Mouse (Mus musculus): Measurements from ENCODE around the gene Resp18. TPM values are rescaled to one million over a fixed set of nuclear protein-coding genes. Genes with fewer than 3 reads are reported as not detected.
"Not testable (repeated sequence)": the region's sequence is repeated elsewhere in the genome, so short reads cannot be mapped to it uniquely, and the experiment has no call there.

The Resp18 gene
- polyA plus RNA-seq, 2 experiments = not detected

DNA sequence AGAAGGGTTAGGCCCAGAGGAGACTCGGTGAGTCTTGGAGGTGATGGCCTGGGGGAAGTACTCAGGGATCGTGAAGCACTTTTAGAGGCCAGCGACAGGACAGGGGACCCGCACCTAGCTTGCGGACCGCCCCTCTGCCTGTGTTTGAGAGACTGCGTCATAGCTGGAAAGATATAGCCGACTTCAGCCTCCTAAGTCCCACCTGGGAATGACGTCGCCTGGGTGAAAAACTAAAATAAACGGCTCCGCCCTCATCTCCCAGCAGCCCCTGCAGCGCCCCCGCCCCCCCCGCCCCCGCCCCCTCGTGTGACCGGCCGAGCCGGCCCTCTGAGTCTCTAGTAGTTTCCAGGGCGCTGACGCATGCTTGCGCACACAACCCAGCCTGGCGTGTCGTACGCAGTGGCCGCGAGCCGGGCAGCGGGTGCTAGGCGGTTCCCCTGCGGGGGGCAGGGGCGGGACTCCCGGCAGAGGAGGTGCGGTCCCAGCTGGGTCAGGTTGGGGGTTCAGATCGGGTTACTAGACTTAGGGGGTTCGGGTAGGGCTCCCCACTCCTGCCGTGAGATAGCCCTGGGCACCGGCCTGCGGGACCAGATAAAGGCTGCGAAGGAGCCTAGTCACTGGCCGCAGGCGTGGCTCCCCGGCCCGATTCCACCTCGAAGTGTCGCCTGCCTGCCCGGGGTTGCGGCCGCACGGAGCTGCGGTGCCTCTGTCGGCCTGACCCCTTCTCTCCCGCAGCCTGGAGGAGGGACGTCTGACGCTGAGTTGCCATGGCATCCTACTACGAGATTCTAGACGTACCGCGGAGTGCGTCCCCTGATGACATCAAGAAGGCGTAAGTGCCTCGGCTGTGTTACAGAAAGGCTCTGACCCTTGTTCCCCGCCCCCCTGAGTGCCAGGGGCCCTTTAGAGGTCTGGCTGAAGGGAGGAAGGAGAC, 41.8 kb downstream of the Resp18 start, which contains the start of gene Dnajb2:
Dnajb2 (plus strand) TSS at position 290 of the 934 bp plus-strand sequence.
- peak; percentile 89 for TF ChIP-seq EP300 (IDR thresholded peaks at IDR 0.05; ENCODE audit: low read depth)
- TF ChIP-seq CTCF (IDR thresholded peaks at IDR 0.05; ENCODE audit: low read depth) = peak; percentile 28; the same call in 1 of the 2 replicates
- peak within 1 kb of the TSS; percentile 60 to 72 for H3K4me3 ChIP-seq (ENCODE audit: insufficient read depth in 1 of 2, low read depth in 2 of 2, low read length in 2 of 2)
- peak; percentile 89 to 91 (median 91) for DNase-seq (ENCODE audit: low read depth in 3 of 3, low spot score in 3 of 3)
- H3K36me3 ChIP-seq (replicated peaks; ENCODE audit: control insufficient read depth, insufficient read depth, low read depth) = no peaks in the 10 kb centered on the region
- H3K9me3 ChIP-seq (ENCODE audit: control insufficient read depth, low read length) = no peaks in the 10 kb centered on the region
- H3K4me2 ChIP-seq (ENCODE audit: low read depth) = peak within 1 kb of the TSS; percentile 83
- H3K27ac ChIP-seq = peak within 1 kb of the TSS; percentile 96
- peak within 1 kb of the TSS; percentile 72 for H3K9ac ChIP-seq (replicated peaks)
- H3K27me3 ChIP-seq (ENCODE audit: control insufficient read depth, insufficient read depth, low read length) = no peaks in the 10 kb centered on the region
- ATAC-seq (ENCODE audit: insufficient read depth) = peak; percentile 95
- WGBS (ENCODE audit: insufficient replicate concordance) = under 1% methylated on average over 64 of the region's 64 CpGs
- H3K4me1 ChIP-seq (replicated peaks; ENCODE audit: control insufficient read depth in 2 of 2, insufficient read depth in 2 of 2, low read length in 1 of 2) = peaks cover 24 to 41% of the 10 kb centered on the region in 2 experiments

DNA sequence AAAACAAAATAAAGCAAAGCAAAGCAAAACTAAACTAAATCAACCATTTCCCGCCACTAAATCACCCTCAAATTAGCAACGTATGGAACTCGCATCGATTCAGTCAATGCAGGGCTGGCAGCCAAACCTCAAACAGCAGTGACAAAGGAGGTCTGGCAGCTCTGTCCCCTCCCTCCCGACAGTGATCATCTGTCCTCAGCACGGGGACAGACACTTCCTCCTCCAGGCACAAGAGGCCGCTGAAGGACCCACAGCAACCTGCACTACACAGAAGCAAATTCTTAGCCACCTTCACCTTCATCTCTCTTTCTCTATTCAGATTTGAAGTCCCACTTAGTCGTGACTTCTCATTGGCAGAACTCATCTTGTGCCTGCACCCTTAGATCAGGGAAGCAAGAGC, 43.6 kb downstream of the Resp18 start:
- H3K27me3 ChIP-seq (ENCODE audit: control insufficient read depth, insufficient read depth, low read length) = no peaks in the 10 kb centered on the region
- H3K27ac ChIP-seq = peak overlapping the region; percentile 96
- peak overlapping the region; percentile 11; the same call in 1 of the 2 replicates for H3K9ac ChIP-seq (replicated peaks)
- H3K4me2 ChIP-seq (ENCODE audit: low read depth) = peak overlapping the region; percentile 83
- TF ChIP-seq EP300 (IDR thresholded peaks at IDR 0.05; ENCODE audit: low read depth) = no peak
- peak; percentile 96 for TF ChIP-seq CTCF (IDR thresholded peaks at IDR 0.05; ENCODE audit: low read depth)
- H3K4me3 ChIP-seq (ENCODE audit: insufficient read depth in 1 of 2, low read depth in 2 of 2, low read length in 2 of 2) = no peak overlapping the region
- DNase-seq (ENCODE audit: low read depth in 3 of 3, low spot score in 3 of 3) (peak in 2 of 3 experiments; percentile 61 to 64), ATAC-seq (ENCODE audit: insufficient read depth) (no peak)
- H3K9me3 ChIP-seq (ENCODE audit: control insufficient read depth, low read length) = no peaks in the 10 kb centered on the region
- H3K36me3 ChIP-seq (replicated peaks; ENCODE audit: control insufficient read depth, insufficient read depth, low read depth) = no peaks in the 10 kb centered on the region
- WGBS (ENCODE audit: insufficient replicate concordance) = under 1% methylated on average over 8 of the region's 8 CpGs
- H3K4me1 ChIP-seq (replicated peaks; ENCODE audit: control insufficient read depth in 2 of 2, insufficient read depth in 2 of 2, low read length in 1 of 2) = peaks cover 36 to 57% of the 10 kb centered on the region in 2 experiments

DNA sequence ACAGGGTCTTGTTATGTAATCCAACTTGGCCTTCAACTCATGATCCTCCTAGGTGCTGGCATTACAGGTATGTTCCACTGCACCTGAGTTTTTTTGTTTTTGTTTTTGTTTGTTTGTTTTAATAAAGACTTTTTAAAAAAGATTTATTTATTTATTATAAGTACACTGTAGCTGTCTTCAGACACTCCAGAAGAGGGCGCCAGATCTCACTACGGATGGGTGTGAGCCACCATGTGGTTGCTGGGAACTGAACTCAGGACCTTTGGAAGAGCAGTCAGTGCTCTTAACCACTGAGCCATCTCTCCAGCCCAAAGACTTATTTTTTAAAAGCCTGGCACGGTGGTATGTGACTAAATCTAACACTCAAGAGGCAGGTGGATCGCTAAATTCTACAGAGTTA, 45.7 kb downstream of the Resp18 start:
- not testable (repeated sequence) for H3K4me3 ChIP-seq (ENCODE audit: insufficient read depth in 1 of 2, low read depth in 2 of 2, low read length in 2 of 2); H3K27me3 ChIP-seq (ENCODE audit: control insufficient read depth, insufficient read depth, low read length); H3K9me3 ChIP-seq (ENCODE audit: control insufficient read depth, low read length); ATAC-seq (ENCODE audit: insufficient read depth); H3K9ac ChIP-seq (replicated peaks); H3K36me3 ChIP-seq (replicated peaks; ENCODE audit: control insufficient read depth, insufficient read depth, low read depth); H3K27ac ChIP-seq; H3K4me2 ChIP-seq (ENCODE audit: low read depth); DNase-seq (ENCODE audit: low read depth in 3 of 3, low spot score in 3 of 3)
- TF ChIP-seq CTCF (IDR thresholded peaks at IDR 0.05; ENCODE audit: low read depth) = peak; percentile 62
- WGBS (ENCODE audit: insufficient replicate concordance) = 59% methylated on average over 4 of the region's 4 CpGs
- H3K4me1 ChIP-seq (replicated peaks; ENCODE audit: control insufficient read depth in 2 of 2, insufficient read depth in 2 of 2, low read length in 1 of 2) = peaks cover 42 to 61% of the 10 kb centered on the region in 2 experiments

DNA sequence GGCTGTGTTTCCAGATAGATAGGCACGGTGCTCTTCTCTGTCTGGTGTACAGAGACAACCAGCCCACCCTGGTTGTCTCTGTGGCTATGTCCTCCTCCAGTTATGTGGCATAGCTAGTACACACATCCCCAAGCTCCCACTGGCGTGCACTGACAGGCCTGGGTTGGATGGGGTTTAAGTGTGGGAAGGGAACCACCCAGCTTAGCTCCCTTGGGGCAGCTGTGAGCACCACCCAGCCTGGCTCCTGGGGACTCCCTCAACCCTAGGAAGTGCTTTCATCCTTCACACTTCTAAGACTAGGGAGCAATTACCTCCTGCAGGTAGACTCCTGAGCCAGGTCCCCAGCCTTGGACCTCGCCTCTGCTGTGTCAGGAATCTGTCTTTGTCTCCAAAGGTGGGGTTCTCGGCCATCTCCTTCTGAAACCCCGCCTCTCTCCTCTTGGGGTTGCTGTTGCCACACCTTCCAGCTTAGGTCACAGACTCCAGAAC, 46.5 kb downstream of the Resp18 start, which contains the start of gene A630095N17Rik:
A630095N17Rik (minus strand) TSS at position 439 of the 489 bp plus-strand sequence.
- Histone ChIP-seq H3K4me1 (replicated peaks; ENCODE audit: control insufficient read depth in 2 of 2, insufficient read depth in 2 of 2, low read length in 1 of 2) (peaks cover 38 to 59% of the 10 kb centered on the region in 2 experiments), H3K36me3 (replicated peaks; ENCODE audit: control insufficient read depth, insufficient read depth, low read depth) (no peaks in the 10 kb centered on the region), H3K4me2 (ENCODE audit: low read depth) (no peak within 1 kb of the TSS), H3K9ac (replicated peaks) (no peak within 1 kb of the TSS), H3K27me3 (ENCODE audit: control insufficient read depth, insufficient read depth, low read length) (no peaks in the 10 kb centered on the region), H3K27ac (peak within 1 kb of the TSS; percentile 10), H3K4me3 (ENCODE audit: insufficient read depth in 1 of 2, low read depth in 2 of 2, low read length in 2 of 2) (no peak within 1 kb of the TSS), H3K9me3 (ENCODE audit: control insufficient read depth, low read length) (no peaks in the 10 kb centered on the region)
- WGBS (ENCODE audit: insufficient replicate concordance) = 54% methylated on average over 5 of the region's 5 CpGs
- no peak for ATAC-seq (ENCODE audit: insufficient read depth)
- TF ChIP-seq EP300 (IDR thresholded peaks at IDR 0.05; ENCODE audit: low read depth) (no peak), CTCF (IDR thresholded peaks at IDR 0.05; ENCODE audit: low read depth) (no peak)
- DNase-seq (ENCODE audit: low read depth in 3 of 3, low spot score in 3 of 3) = no peak

DNA sequence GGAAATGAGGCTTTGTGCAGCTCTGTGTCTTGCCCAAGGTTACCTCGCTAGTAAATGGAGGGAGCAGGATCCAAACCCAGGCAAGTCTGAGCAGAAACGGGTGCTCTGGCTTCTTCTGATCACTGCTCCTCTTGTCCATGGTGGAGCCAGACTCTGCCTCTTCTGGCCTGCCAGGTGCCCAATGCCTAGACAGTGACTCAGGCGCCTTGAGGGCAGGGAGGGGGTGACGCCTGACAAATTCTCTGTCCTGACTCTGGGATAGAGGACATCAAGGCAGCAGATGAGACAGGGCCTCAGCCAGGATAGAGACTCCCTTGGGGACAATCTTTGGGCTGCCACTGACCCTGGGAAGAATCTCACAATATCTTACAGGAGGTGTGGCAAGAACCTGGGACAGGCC, 47.0 kb downstream of the Resp18 start:
- Histone ChIP-seq H3K36me3 (replicated peaks; ENCODE audit: control insufficient read depth, insufficient read depth, low read depth) (no peaks in the 10 kb centered on the region), H3K27me3 (ENCODE audit: control insufficient read depth, insufficient read depth, low read length) (no peaks in the 10 kb centered on the region), H3K4me3 (ENCODE audit: insufficient read depth in 1 of 2, low read depth in 2 of 2, low read length in 2 of 2) (no peak overlapping the region), H3K27ac (peak overlapping the region; percentile 10), H3K4me1 (replicated peaks; ENCODE audit: control insufficient read depth in 2 of 2, insufficient read depth in 2 of 2, low read length in 1 of 2) (peaks cover 38 to 61% of the 10 kb centered on the region in 2 experiments), H3K9me3 (ENCODE audit: control insufficient read depth, low read length) (no peaks in the 10 kb centered on the region), H3K9ac (replicated peaks) (no peak overlapping the region), H3K4me2 (ENCODE audit: low read depth) (no peak overlapping the region)
- TF ChIP-seq CTCF (IDR thresholded peaks at IDR 0.05; ENCODE audit: low read depth) = no peak
- TF ChIP-seq EP300 (IDR thresholded peaks at IDR 0.05; ENCODE audit: low read depth) = no peak
- WGBS (ENCODE audit: insufficient replicate concordance) = 56% methylated on average over 4 of the region's 4 CpGs
- no peak for DNase-seq (ENCODE audit: low read depth in 3 of 3, low spot score in 3 of 3)
- ATAC-seq (ENCODE audit: insufficient read depth) = no peak

Measured in liver, embryonic 14.5 days (tissue).